Mouse (Mus musculus): ENCODE data around the gene Tgm4. TPM values are rescaled to one million over a fixed set of nuclear protein-coding genes. Genes with fewer than 3 reads are reported as not detected.

The Tgm4 gene
- polyA plus RNA-seq, 1 experiment: 0.08 TPM

DNA sequence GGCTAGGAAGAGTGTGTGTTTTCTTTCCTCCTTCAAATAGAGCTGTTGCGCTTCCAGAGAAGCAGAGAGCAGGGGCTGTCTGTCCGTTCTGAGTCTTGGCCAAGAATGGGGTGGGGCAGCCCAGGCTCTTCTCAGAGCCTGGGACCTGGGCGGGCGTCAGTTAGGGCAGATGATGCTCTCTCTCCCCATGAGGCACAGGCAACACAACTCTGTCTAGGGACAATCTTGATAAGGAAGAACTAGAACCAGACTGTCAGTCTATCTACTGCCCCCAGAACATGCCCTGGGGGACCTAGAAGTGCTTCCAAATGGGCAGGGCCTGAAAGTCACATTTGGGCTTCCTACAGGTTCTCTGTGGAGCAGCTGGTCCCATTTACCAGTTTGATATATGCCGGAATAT is 44.6 kb downstream of the Tgm4 start:
- Histone ChIP-seq H3K4me3 (ENCODE audit: extremely low read depth, insufficient read depth, insufficient read length) (no peak overlapping the region), H3K27ac (ENCODE audit: insufficient read depth, low read length) (no peak overlapping the region), H3K4me1 (ENCODE audit: control insufficient read depth, insufficient read depth, insufficient read length) (no peaks in the 10 kb centered on the region), H3K36me3 (ENCODE audit: control insufficient read depth, insufficient read depth, low read length) (peaks cover 28% of the 10 kb centered on the region), H3K27me3 (ENCODE audit: control insufficient read depth, insufficient read depth, low read length) (no peaks in the 10 kb centered on the region)
- DNase-seq (ENCODE audit: low read depth in 1 of 2, low spot score in 2 of 2): no peak
- no peak for TF ChIP-seq CTCF (IDR thresholded peaks at IDR 0.05; ENCODE audit: extremely low read depth, insufficient read depth, insufficient read length, insufficient replicate concordance)
- no peak for TF ChIP-seq POLR2A (IDR thresholded peaks at IDR 0.05; ENCODE audit: low read depth, low read length)
- WGBS: 81% methylated on average over 5 of the region's 5 CpGs

DNA sequence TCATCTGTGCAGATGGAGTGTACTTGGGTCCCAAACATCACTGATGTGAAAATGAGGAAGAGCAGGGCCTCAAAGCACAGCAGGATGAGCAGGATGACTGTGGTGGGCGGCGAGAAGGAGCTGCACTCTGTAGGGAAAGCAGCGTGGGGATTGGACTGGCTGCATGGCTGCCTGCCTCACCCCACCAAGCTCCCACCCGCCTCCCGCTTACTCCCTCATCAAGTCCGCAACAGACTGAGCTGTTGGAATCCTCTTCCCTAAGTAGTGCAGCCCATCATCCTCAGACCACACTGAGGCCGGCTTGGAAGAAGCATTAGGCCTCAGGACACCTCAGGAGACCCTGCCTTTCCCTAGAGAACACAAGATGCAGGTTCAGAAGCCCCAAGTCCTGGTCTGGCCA is 45.8 kb downstream of the Tgm4 start:
- Histone ChIP-seq H3K4me1 (ENCODE audit: control insufficient read depth, insufficient read depth, insufficient read length) (no peaks in the 10 kb centered on the region), H3K4me3 (ENCODE audit: extremely low read depth, insufficient read depth, insufficient read length) (no peak overlapping the region), H3K27me3 (ENCODE audit: control insufficient read depth, insufficient read depth, low read length) (no peaks in the 10 kb centered on the region), H3K27ac (ENCODE audit: insufficient read depth, low read length) (no peak overlapping the region), H3K36me3 (ENCODE audit: control insufficient read depth, insufficient read depth, low read length) (peaks cover 35% of the 10 kb centered on the region)
- TF ChIP-seq POLR2A (IDR thresholded peaks at IDR 0.05; ENCODE audit: low read depth, low read length) (no peak), CTCF (IDR thresholded peaks at IDR 0.05; ENCODE audit: extremely low read depth, insufficient read depth, insufficient read length, insufficient replicate concordance) (no peak)
- 95% methylated on average over 7 of the region's 7 CpGs for WGBS
- no peak for DNase-seq (ENCODE audit: low read depth in 1 of 2, low spot score in 2 of 2)

DNA sequence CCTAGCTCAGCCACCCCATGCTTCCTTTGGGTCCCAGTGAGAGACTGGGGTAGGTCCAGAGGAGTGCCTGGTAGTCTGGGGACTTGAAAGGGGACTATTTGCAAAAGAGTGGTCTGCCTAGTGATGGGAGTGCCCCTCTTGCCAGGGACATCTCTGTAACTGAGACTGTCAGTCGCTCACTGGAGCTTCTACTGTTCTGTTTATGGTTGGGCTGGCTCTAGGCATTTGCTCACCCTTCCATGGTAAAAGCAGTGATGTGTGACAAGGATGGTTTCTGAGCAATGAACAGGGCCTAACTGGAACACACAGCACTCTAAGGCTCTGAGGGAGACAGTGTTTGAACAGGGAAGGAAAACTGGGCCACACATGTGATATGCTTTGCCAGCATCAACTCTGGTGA is 46.3 kb downstream of the Tgm4 start:
- TF ChIP-seq POLR2A (IDR thresholded peaks at IDR 0.05; ENCODE audit: low read depth, low read length) (no peak), CTCF (IDR thresholded peaks at IDR 0.05; ENCODE audit: extremely low read depth, insufficient read depth, insufficient read length, insufficient replicate concordance) (no peak)
- Histone ChIP-seq H3K27ac (ENCODE audit: insufficient read depth, low read length) (no peak overlapping the region), H3K36me3 (ENCODE audit: control insufficient read depth, insufficient read depth, low read length) (peaks cover 35% of the 10 kb centered on the region), H3K27me3 (ENCODE audit: control insufficient read depth, insufficient read depth, low read length) (no peaks in the 10 kb centered on the region), H3K4me1 (ENCODE audit: control insufficient read depth, insufficient read depth, insufficient read length) (no peaks in the 10 kb centered on the region), H3K4me3 (ENCODE audit: extremely low read depth, insufficient read depth, insufficient read length) (no peak overlapping the region)
- DNase-seq (ENCODE audit: low read depth in 1 of 2, low spot score in 2 of 2): no peak
- 67% methylated on average over 1 of the region's 1 CpGs for WGBS

DNA sequence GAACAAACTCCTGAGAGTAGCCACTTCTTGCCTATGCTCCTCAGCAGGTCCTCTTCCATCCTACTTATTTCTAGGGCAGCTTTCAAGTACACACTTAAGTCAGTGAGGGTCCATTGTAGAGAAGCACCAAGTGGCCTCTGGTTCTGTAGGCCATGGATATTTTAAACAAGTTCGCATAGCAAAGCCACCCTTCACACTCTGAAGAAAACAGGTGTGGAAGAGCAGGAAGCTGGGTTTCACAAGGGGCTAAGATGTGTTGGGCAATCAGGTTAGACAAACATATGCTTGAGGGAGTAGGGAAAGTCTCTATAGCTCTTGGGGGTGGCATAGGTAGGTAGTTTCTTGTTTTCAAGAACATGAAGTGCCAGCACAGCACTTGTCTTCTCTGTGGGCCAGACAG is 50.8 kb downstream of the Tgm4 start:
- no peaks in the 10 kb centered on the region for H3K4me1 ChIP-seq (ENCODE audit: control insufficient read depth, insufficient read depth, insufficient read length)

DNA sequence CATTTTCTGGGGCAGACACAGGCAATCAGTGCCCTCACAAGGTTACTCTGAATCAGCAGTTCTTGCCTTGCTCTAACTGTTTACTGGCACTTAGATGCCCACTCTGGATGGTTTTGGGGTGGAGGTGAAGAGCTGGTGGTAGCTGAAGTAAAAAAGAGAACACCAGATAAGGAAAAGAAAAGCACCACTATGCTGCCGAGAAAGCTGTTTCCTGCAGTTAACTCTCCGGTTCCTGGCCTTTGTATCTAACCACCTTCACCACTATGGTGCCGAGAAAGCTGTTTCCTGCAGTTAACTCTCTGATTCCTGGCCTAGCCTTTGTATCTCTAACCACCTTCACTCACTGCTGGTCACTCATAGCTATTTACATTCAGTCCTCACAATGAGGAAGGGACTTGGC is 53.0 kb downstream of the Tgm4 start:
- no peaks in the 10 kb centered on the region for H3K4me1 ChIP-seq (ENCODE audit: control insufficient read depth, insufficient read depth, insufficient read length)
- no peaks in the 10 kb centered on the region for H3K27me3 ChIP-seq (ENCODE audit: control insufficient read depth, insufficient read depth, low read length)
- no peak for DNase-seq (ENCODE audit: low read depth in 1 of 2, low spot score in 2 of 2)
- peaks cover 28% of the 10 kb centered on the region for H3K36me3 ChIP-seq (ENCODE audit: control insufficient read depth, insufficient read depth, low read length)
- H3K27ac ChIP-seq (ENCODE audit: insufficient read depth, low read length): no peak overlapping the region; the same call in 1 of the 2 replicates
- 23% methylated on average over 3 of the region's 3 CpGs for WGBS
- TF ChIP-seq POLR2A (IDR thresholded peaks at IDR 0.05; ENCODE audit: low read depth, low read length) (no peak), CTCF (IDR thresholded peaks at IDR 0.05; ENCODE audit: extremely low read depth, insufficient read depth, insufficient read length, insufficient replicate concordance) (no peak)
- no peak overlapping the region for H3K4me3 ChIP-seq (ENCODE audit: extremely low read depth, insufficient read depth, insufficient read length)

More for the DNA sequence above, 50.8 kb downstream of the Tgm4 start:
- H3K4me3 ChIP-seq (ENCODE audit: extremely low read depth, insufficient read depth, insufficient read length): no peak overlapping the region
- H3K27me3 ChIP-seq (ENCODE audit: control insufficient read depth, insufficient read depth, low read length): no peaks in the 10 kb centered on the region
- peaks cover 35% of the 10 kb centered on the region for H3K36me3 ChIP-seq (ENCODE audit: control insufficient read depth, insufficient read depth, low read length)
- WGBS: 72% methylated on average over 1 of the region's 1 CpGs
- H3K27ac ChIP-seq (ENCODE audit: insufficient read depth, low read length): no peak overlapping the region
- DNase-seq (ENCODE audit: low read depth in 1 of 2, low spot score in 2 of 2): no peak
- TF ChIP-seq CTCF (IDR thresholded peaks at IDR 0.05; ENCODE audit: extremely low read depth, insufficient read depth, insufficient read length, insufficient replicate concordance) (no peak), POLR2A (IDR thresholded peaks at IDR 0.05; ENCODE audit: low read depth, low read length) (no peak)

DNA sequence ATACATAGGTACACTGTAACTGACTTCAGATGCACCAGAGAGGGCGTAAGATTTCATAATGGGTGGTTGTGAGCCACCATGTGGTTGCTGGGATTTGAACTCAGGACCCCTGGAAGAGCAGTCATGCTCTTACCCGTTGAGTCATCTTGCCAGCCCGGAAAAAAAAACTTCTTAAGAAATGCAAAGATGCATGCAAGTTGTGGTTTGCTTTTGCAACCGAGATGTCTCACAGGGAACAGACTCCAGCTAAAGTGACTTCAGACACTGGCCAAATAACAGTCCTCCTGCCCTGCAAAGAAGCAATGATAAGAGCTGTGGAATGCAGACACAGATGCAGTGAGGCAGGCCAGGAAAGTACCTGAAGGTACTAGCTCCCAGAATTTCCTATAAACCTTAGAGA is 56.3 kb downstream of the Tgm4 start:
- DNase-seq (ENCODE audit: low read depth in 1 of 2, low spot score in 2 of 2): no peak
- no peak overlapping the region for H3K4me3 ChIP-seq (ENCODE audit: extremely low read depth, insufficient read depth, insufficient read length)
- H3K27me3 ChIP-seq (ENCODE audit: control insufficient read depth, insufficient read depth, low read length): no peaks in the 10 kb centered on the region
- TF ChIP-seq CTCF (IDR thresholded peaks at IDR 0.05; ENCODE audit: extremely low read depth, insufficient read depth, insufficient read length, insufficient replicate concordance): no peak
- H3K27ac ChIP-seq (ENCODE audit: insufficient read depth, low read length): no peak overlapping the region
- WGBS: 77% methylated on average over 4 of the region's 4 CpGs
- H3K4me1 ChIP-seq (ENCODE audit: control insufficient read depth, insufficient read depth, insufficient read length): no peaks in the 10 kb centered on the region
- peaks cover 11% of the 10 kb centered on the region; the same call in 1 of the 2 replicates for H3K36me3 ChIP-seq (ENCODE audit: control insufficient read depth, insufficient read depth, low read length)

DNA sequence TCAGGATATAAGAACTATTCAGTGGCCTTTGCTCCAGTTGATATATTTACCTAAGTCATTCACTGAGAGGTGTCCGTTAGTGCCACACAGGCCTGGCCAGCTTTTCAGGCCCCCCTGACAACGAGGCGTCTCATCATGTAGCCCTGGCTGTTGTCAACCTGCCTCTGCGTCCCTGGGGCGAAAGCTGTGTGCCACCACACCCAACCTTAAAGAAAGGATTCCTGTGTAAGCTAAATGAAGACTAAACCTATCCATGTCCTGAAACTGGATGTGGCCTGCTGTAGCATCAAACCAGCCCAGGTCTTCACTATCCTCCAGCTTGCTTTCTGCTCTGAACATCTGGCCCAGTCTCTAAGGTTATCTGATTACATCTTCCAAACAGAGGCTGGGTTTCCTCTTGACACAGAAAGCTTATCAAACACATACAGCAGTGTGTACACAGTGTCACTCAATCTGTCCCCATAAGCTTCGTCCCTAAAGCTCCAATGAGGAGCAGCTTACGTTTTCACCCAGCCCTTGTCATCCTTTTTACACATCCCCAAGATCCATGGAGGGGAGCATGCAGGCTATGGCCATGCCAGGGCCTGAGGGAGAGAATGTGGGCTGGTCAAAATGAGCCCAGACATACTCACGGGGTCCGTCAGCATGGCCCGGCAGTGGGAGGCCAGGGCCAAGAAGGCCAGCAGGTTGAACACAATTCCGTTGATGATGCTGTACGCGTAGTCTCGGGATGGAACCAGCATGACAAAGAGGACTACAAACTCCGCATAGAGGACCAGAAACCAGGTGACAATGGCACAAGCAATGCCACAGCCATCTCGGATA is 65.3 kb downstream of the Tgm4 start:
- H3K27ac ChIP-seq (ENCODE audit: insufficient read depth, low read length): no peak overlapping the region
- peaks cover 15% of the 10 kb centered on the region for H3K36me3 ChIP-seq (ENCODE audit: control insufficient read depth, insufficient read depth, low read length)
- H3K4me1 ChIP-seq (ENCODE audit: control insufficient read depth, insufficient read depth, insufficient read length): no peaks in the 10 kb centered on the region
- H3K4me3 ChIP-seq (ENCODE audit: extremely low read depth, insufficient read depth, insufficient read length): no peak overlapping the region
- TF ChIP-seq POLR2A (IDR thresholded peaks at IDR 0.05; ENCODE audit: low read depth, low read length) (no peak), CTCF (IDR thresholded peaks at IDR 0.05; ENCODE audit: extremely low read depth, insufficient read depth, insufficient read length, insufficient replicate concordance) (no peak)
- no peaks in the 10 kb centered on the region for H3K27me3 ChIP-seq (ENCODE audit: control insufficient read depth, insufficient read depth, low read length)
- 95% methylated on average over 16 of the region's 16 CpGs for WGBS
- no peak for DNase-seq (ENCODE audit: low read depth in 1 of 2, low spot score in 2 of 2)

Data from spleen, adult 2 months (tissue).